Mouse (Mus musculus) embryonic fibroblast, embryonic 13.5 days (primary cell): ENCODE data around the gene Zbtb46.

ENCODE experiments used
- CTCF ChIP-seq: IDR thresholded peaks from 2 replicates; pipeline ENCODE4 v1.5.1; 2011; ENCODE audit warnings: mild to moderate bottlenecking, control low read depth, low read length, moderate library complexity, borderline replicate concordance; ENCODE audit not compliant: insufficient read depth
- POLR2A ChIP-seq: IDR thresholded peaks from 2 replicates; pipeline ENCODE4 v1.6.1; 2011; ENCODE audit warnings: low read depth, mild to moderate bottlenecking, control low read depth, low read length, moderate library complexity

DNA sequence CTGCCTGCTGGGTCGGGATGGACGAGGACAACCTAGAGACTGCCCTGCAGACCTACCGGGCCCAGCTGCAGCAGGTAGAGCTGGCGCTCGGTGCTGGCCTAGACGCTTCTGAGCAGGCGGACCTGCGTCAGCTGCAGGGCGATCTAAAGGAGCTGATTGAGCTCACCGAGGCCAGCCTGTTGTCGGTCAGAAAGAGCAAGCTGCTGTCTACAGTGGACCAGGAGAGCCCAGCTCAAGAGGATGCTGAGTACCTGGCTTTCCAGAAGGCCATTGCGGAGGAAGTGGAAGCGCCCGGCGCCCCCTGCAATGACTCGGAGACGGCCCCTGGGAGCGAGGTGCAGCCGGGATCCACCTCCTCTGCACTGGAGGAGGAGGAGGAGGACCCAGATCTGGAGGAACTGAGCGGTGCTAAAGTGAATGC is 93.6 kb downstream of the Zbtb46 start:
- no peak for TF ChIP-seq CTCF
- no peak for TF ChIP-seq POLR2A
